Mouse (Mus musculus): ENCODE results near the gene Znrd1as. TPM values are rescaled to one million over a fixed set of nuclear protein-coding genes. Genes with fewer than 3 reads are reported as not detected.

The Znrd1as gene
- polyA plus RNA-seq (2014; fragmentation: Nextera tagmentation; extraction: Ambion mirVana): 7.8 and 8.7 TPM in 2 replicates

- DNase-seq (ENCODE audit: low spot score) (peak; percentile 98), ATAC-seq (ENCODE audit: insufficient number of reproducible peaks, low FRiP score, low TSS enrichment, low read depth) (peak; percentile 95)
- H3K27me3 ChIP-seq (ENCODE audit: control insufficient read depth, insufficient read depth, low read length): no peaks in the 10 kb centered on the region
- H3K27ac ChIP-seq (replicated peaks; ENCODE audit: low read depth, low read length): 0 out of 2 replicates have a peak within 1 kb of the TSS, but pooled peaks have one; percentile 30
- peaks cover 6% of the 10 kb centered on the region; the same call in 1 of the 2 replicates for H3K4me1 ChIP-seq (ENCODE audit: control insufficient read depth, insufficient read depth, low read length)
- WGBS: under 1% methylated on average over 46 of the region's 46 CpGs
- peak within 1 kb of the TSS; percentile 78 for H3K9ac ChIP-seq (ENCODE audit: low read length)
- H3K9me3 ChIP-seq (ENCODE audit: control insufficient read depth, low read length): no peaks in the 10 kb centered on the region
- no peaks in the 10 kb centered on the region for H3K36me3 ChIP-seq (ENCODE audit: control insufficient read depth, insufficient read depth, low read length)
- peak within 1 kb of the TSS; percentile 75 for H3K4me2 ChIP-seq (ENCODE audit: low read depth, severe bottlenecking)
- H3K4me3 ChIP-seq (ENCODE audit: low read depth, low read length): peak within 1 kb of the TSS; percentile 48
Observed at GRCm38 (mm10) chr17:36957999-36958743, at the start of gene Znrd1as, which contains the start of gene Znrd1. Znrd1as (plus strand) TSS chr17:36958592. Znrd1 (minus strand) TSS chr17:36958559.

GRCm38 (mm10) chr17:36909802-36910201 is 48.6 kb upstream of the Znrd1as start:
- ATAC-seq (ENCODE audit: insufficient number of reproducible peaks, low FRiP score, low TSS enrichment, low read depth) (no peak), DNase-seq (ENCODE audit: low spot score) (no peak)
- Histone ChIP-seq H3K9me3 (ENCODE audit: control insufficient read depth, low read length) (no peaks in the 10 kb centered on the region), H3K36me3 (ENCODE audit: control insufficient read depth, insufficient read depth, low read length) (no peaks in the 10 kb centered on the region), H3K9ac (ENCODE audit: low read length) (no peak overlapping the region), H3K27ac (replicated peaks; ENCODE audit: low read depth, low read length) (no peak overlapping the region), H3K4me1 (ENCODE audit: control insufficient read depth, insufficient read depth, low read length) (no peaks in the 10 kb centered on the region), H3K27me3 (ENCODE audit: control insufficient read depth, insufficient read depth, low read length) (no peaks in the 10 kb centered on the region), H3K4me2 (ENCODE audit: low read depth, severe bottlenecking) (no peak overlapping the region), H3K4me3 (ENCODE audit: low read depth, low read length) (no peak overlapping the region)
- 47% methylated on average over 4 of the region's 4 CpGs for whole genome bisulfite sequencing

GRCm38 (mm10) chr17:36912031-36912430 is 46.4 kb upstream of the Znrd1as start:
- Histone ChIP-seq H3K27me3 (ENCODE audit: control insufficient read depth, insufficient read depth, low read length) (no peaks in the 10 kb centered on the region), H3K4me1 (ENCODE audit: control insufficient read depth, insufficient read depth, low read length) (no peaks in the 10 kb centered on the region), H3K9ac (ENCODE audit: low read length) (no peak overlapping the region), H3K36me3 (ENCODE audit: control insufficient read depth, insufficient read depth, low read length) (no peaks in the 10 kb centered on the region), H3K4me3 (ENCODE audit: low read depth, low read length) (no peak overlapping the region), H3K27ac (replicated peaks; ENCODE audit: low read depth, low read length) (no peak overlapping the region), H3K4me2 (ENCODE audit: low read depth, severe bottlenecking) (no peak overlapping the region), H3K9me3 (ENCODE audit: control insufficient read depth, low read length) (no peaks in the 10 kb centered on the region)
- WGBS: 85% methylated on average over 2 of the region's 2 CpGs
- DNase-seq (ENCODE audit: low spot score) (no peak), ATAC-seq (ENCODE audit: insufficient number of reproducible peaks, low FRiP score, low TSS enrichment, low read depth) (no peak)

- no peak for ATAC-seq (ENCODE audit: insufficient number of reproducible peaks, low FRiP score, low TSS enrichment, low read depth)
- Histone ChIP-seq H3K4me1 (ENCODE audit: control insufficient read depth, insufficient read depth, low read length) (no peaks in the 10 kb centered on the region), H3K4me3 (ENCODE audit: low read depth, low read length) (no peak overlapping the region), H3K27ac (replicated peaks; ENCODE audit: low read depth, low read length) (no peak overlapping the region), H3K4me2 (ENCODE audit: low read depth, severe bottlenecking) (no peak overlapping the region), H3K36me3 (ENCODE audit: control insufficient read depth, insufficient read depth, low read length) (no peaks in the 10 kb centered on the region), H3K9me3 (ENCODE audit: control insufficient read depth, low read length) (no peaks in the 10 kb centered on the region), H3K9ac (ENCODE audit: low read length) (no peak overlapping the region), H3K27me3 (ENCODE audit: control insufficient read depth, insufficient read depth, low read length) (no peaks in the 10 kb centered on the region)
- DNase-seq (ENCODE audit: low spot score): peak; percentile 82
- 17% methylated on average over 2 of the region's 2 CpGs for WGBS
Observed at GRCm38 (mm10) chr17:36914108-36914507, 44.3 kb upstream of the Znrd1as start.

DNA sequence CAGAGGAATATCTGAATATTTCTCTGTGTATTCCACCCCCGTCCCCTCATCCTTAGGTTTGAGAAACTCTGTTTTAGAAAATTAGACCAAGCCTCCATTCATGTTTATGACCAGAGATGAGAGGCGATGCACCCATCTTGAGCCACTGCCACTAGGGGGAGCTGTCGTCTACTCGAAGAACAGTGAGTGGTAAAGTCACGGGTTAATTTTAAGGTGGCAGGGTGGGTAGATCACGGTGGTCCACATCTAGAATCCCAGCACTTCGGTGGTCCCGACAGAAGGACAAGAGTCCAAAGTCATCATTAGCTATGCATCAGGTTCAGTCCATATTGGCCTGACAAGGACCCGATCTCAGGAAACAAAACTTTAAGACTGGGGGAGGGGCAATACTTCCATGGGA is 43.3 kb upstream of the Znrd1as start:
- no peaks in the 10 kb centered on the region for H3K27me3 ChIP-seq (ENCODE audit: control insufficient read depth, insufficient read depth, low read length)
- H3K4me1 ChIP-seq (ENCODE audit: control insufficient read depth, insufficient read depth, low read length): no peaks in the 10 kb centered on the region
- no peak overlapping the region for H3K4me2 ChIP-seq (ENCODE audit: low read depth, severe bottlenecking)
- no peak overlapping the region for H3K27ac ChIP-seq (replicated peaks; ENCODE audit: low read depth, low read length)
- peak; percentile 67 for DNase-seq (ENCODE audit: low spot score)
- no peak overlapping the region for H3K9ac ChIP-seq (ENCODE audit: low read length)
- ATAC-seq (ENCODE audit: insufficient number of reproducible peaks, low FRiP score, low TSS enrichment, low read depth): no peak
- no peaks in the 10 kb centered on the region for H3K9me3 ChIP-seq (ENCODE audit: control insufficient read depth, low read length)
- no peaks in the 10 kb centered on the region for H3K36me3 ChIP-seq (ENCODE audit: control insufficient read depth, insufficient read depth, low read length)
- WGBS: 15% methylated on average over 9 of the region's 9 CpGs
- H3K4me3 ChIP-seq (ENCODE audit: low read depth, low read length): no peak overlapping the region

DNA sequence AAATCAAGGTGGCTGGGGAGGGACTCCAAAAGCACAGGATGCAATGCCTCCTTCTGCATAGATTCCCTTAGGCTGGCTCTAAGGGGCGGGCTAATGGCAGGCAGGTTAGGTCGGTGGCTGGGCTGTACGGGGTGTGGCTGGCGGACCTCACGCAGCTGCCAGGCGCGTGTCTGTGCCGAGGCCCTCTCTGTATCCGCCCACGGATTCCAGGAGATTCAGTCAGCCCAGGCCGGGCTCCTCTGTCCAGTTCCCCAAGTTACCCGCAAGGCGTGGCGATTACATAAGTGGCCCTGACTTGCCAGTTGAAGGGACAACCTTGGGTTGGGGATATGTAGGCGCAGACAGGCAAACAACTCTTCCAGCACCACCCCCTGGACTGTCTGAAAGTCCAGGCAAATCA is 38.2 kb upstream of the Znrd1as start:
- Histone ChIP-seq H3K4me2 (ENCODE audit: low read depth, severe bottlenecking) (no peak overlapping the region), H3K27ac (replicated peaks; ENCODE audit: low read depth, low read length) (no peak overlapping the region), H3K9me3 (ENCODE audit: control insufficient read depth, low read length) (no peaks in the 10 kb centered on the region), H3K27me3 (ENCODE audit: control insufficient read depth, insufficient read depth, low read length) (no peaks in the 10 kb centered on the region), H3K9ac (ENCODE audit: low read length) (no peak overlapping the region), H3K4me1 (ENCODE audit: control insufficient read depth, insufficient read depth, low read length) (no peaks in the 10 kb centered on the region), H3K36me3 (ENCODE audit: control insufficient read depth, insufficient read depth, low read length) (no peaks in the 10 kb centered on the region), H3K4me3 (ENCODE audit: low read depth, low read length) (no peak overlapping the region)
- WGBS: 45% methylated on average over 15 of the region's 15 CpGs
- ATAC-seq (ENCODE audit: insufficient number of reproducible peaks, low FRiP score, low TSS enrichment, low read depth): no peak
- no peak for DNase-seq (ENCODE audit: low spot score)

DNA sequence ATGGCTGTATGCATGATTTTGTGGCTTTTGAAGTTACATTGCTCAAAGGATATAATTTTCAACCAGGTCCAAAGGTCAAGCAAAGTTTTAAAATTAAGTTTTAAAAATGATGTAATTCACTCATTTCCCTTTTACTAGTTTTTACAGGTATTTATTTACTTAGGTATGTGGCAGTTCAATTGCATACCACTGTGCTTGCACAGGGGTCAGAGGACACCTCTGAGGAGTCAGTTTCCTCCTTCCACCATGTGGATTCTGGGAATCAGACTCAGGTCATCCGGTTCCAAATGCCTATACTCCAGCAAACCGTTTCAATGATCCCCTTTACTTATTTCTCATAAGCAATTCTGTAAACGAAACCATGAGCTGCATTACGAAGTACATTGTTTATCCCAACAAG is 35.7 kb upstream of the Znrd1as start:
- no peak for DNase-seq (ENCODE audit: low spot score)
- no peak for ATAC-seq (ENCODE audit: insufficient number of reproducible peaks, low FRiP score, low TSS enrichment, low read depth)
- H3K4me1 ChIP-seq (ENCODE audit: control insufficient read depth, insufficient read depth, low read length): no peaks in the 10 kb centered on the region
- no peak overlapping the region for H3K27ac ChIP-seq (replicated peaks; ENCODE audit: low read depth, low read length)
- no peaks in the 10 kb centered on the region for H3K27me3 ChIP-seq (ENCODE audit: control insufficient read depth, insufficient read depth, low read length)
- no peak overlapping the region for H3K9ac ChIP-seq (ENCODE audit: low read length)
- WGBS: 88% methylated on average over 4 of the region's 4 CpGs
- no peaks in the 10 kb centered on the region for H3K36me3 ChIP-seq (ENCODE audit: control insufficient read depth, insufficient read depth, low read length)
- H3K4me2 ChIP-seq (ENCODE audit: low read depth, severe bottlenecking): no peak overlapping the region
- H3K4me3 ChIP-seq (ENCODE audit: low read depth, low read length): no peak overlapping the region
- no peaks in the 10 kb centered on the region for H3K9me3 ChIP-seq (ENCODE audit: control insufficient read depth, low read length)

- no peaks in the 10 kb centered on the region for H3K36me3 ChIP-seq (ENCODE audit: control insufficient read depth, insufficient read depth, low read length)
- WGBS: 60% methylated on average over 4 of the region's 4 CpGs
- H3K4me2 ChIP-seq (ENCODE audit: low read depth, severe bottlenecking): no peak overlapping the region
- no peak overlapping the region for H3K27ac ChIP-seq (replicated peaks; ENCODE audit: low read depth, low read length)
- ATAC-seq (ENCODE audit: insufficient number of reproducible peaks, low FRiP score, low TSS enrichment, low read depth) (no peak), DNase-seq (ENCODE audit: low spot score) (no peak)
- no peaks in the 10 kb centered on the region for H3K9me3 ChIP-seq (ENCODE audit: control insufficient read depth, low read length)
- no peak overlapping the region for H3K4me3 ChIP-seq (ENCODE audit: low read depth, low read length)
- no peak overlapping the region for H3K9ac ChIP-seq (ENCODE audit: low read length)
- no peaks in the 10 kb centered on the region for H3K27me3 ChIP-seq (ENCODE audit: control insufficient read depth, insufficient read depth, low read length)
- no peaks in the 10 kb centered on the region for H3K4me1 ChIP-seq (ENCODE audit: control insufficient read depth, insufficient read depth, low read length)
Observed at GRCm38 (mm10) chr17:36923491-36923890, 34.9 kb upstream of the Znrd1as start.

Measured in limb, embryonic 11.5 days (tissue).